Mouse (Mus musculus): ENCODE results near the gene Gm21964. TPM values are rescaled to one million over a fixed set of nuclear protein-coding genes. Genes with fewer than 3 reads are reported as not detected.

Gm21964 gene
- not detected in 2 replicates for polyA plus RNA-seq (2015; fragmentation: Nextera tagmentation; extraction: Ambion mirVana)

- no peak for ATAC-seq
- 84% methylated on average over 12 of the region's 12 CpGs for WGBS
- Histone ChIP-seq H3K4me1 (replicated peaks; ENCODE audit: control insufficient read depth, insufficient read depth, low read length) (no peaks in the 10 kb centered on the region), H3K9me3 (ENCODE audit: control insufficient read depth) (no peaks in the 10 kb centered on the region), H3K4me3 (ENCODE audit: low read depth, low read length) (no peak within 1 kb of the TSS), H3K36me3 (ENCODE audit: control insufficient read depth, insufficient read depth) (no peaks in the 10 kb centered on the region), H3K27me3 (replicated peaks; ENCODE audit: control insufficient read depth, insufficient read depth, low read length) (no peaks in the 10 kb centered on the region), H3K27ac (ENCODE audit: low read depth, low read length) (no peak within 1 kb of the TSS), H3K9ac (ENCODE audit: low read depth, low read length) (no peak within 1 kb of the TSS), H3K4me2 (replicated peaks; ENCODE audit: low read depth) (no peak within 1 kb of the TSS)
- no peak for TF ChIP-seq CTCF (IDR thresholded peaks at IDR 0.05; ENCODE audit: low read depth)
Observed at GRCm38 (mm10) chr8:110100907-110101306, at the start of gene Gm21964. TSS of gene Gm21964 (plus strand) at chr8:110101207.

- H3K9me3 ChIP-seq (ENCODE audit: control insufficient read depth) = no peaks in the 10 kb centered on the region
- no peak for TF ChIP-seq CTCF (IDR thresholded peaks at IDR 0.05; ENCODE audit: low read depth)
- ATAC-seq = no peak
- H3K4me1 ChIP-seq (replicated peaks; ENCODE audit: control insufficient read depth, insufficient read depth, low read length) = no peaks in the 10 kb centered on the region
- no peak overlapping the region for H3K4me3 ChIP-seq (ENCODE audit: low read depth, low read length)
- H3K36me3 ChIP-seq (ENCODE audit: control insufficient read depth, insufficient read depth) = no peaks in the 10 kb centered on the region
- H3K27ac ChIP-seq (ENCODE audit: low read depth, low read length) = no peak overlapping the region
- WGBS = 37% methylated on average over 6 of the region's 6 CpGs
- no peak overlapping the region for H3K4me2 ChIP-seq (replicated peaks; ENCODE audit: low read depth)
- peaks cover 5% of the 10 kb centered on the region; the same call in 1 of the 2 replicates for H3K27me3 ChIP-seq (replicated peaks; ENCODE audit: control insufficient read depth, insufficient read depth, low read length)
- no peak overlapping the region for H3K9ac ChIP-seq (ENCODE audit: low read depth, low read length)
Observed at GRCm38 (mm10) chr8:110051208-110051607, 49.8 kb upstream of the Gm21964 start.

GRCm38 (mm10) chr8:110058207-110058606 is 42.8 kb upstream of the Gm21964 start:
- H3K4me1 ChIP-seq (replicated peaks; ENCODE audit: control insufficient read depth, insufficient read depth, low read length) = no peaks in the 10 kb centered on the region
- no peak overlapping the region for H3K9ac ChIP-seq (ENCODE audit: low read depth, low read length)
- H3K27ac ChIP-seq (ENCODE audit: low read depth, low read length) = no peak overlapping the region
- ATAC-seq = no peak
- H3K4me2 ChIP-seq (replicated peaks; ENCODE audit: low read depth) = no peak overlapping the region
- TF ChIP-seq CTCF (IDR thresholded peaks at IDR 0.05; ENCODE audit: low read depth) = no peak
- 73% methylated on average over 8 of the region's 8 CpGs for WGBS
- H3K4me3 ChIP-seq (ENCODE audit: low read depth, low read length) = no peak overlapping the region
- no peaks in the 10 kb centered on the region for H3K27me3 ChIP-seq (replicated peaks; ENCODE audit: control insufficient read depth, insufficient read depth, low read length)
- H3K36me3 ChIP-seq (ENCODE audit: control insufficient read depth, insufficient read depth) = no peaks in the 10 kb centered on the region
- H3K9me3 ChIP-seq (ENCODE audit: control insufficient read depth) = 0 out of 2 replicates have a peak, but pooled peaks cover 3% of the 10 kb centered on the region

GRCm38 (mm10) chr8:110064161-110064560 is 36.8 kb upstream of the Gm21964 start:
- no peak for TF ChIP-seq CTCF (IDR thresholded peaks at IDR 0.05; ENCODE audit: low read depth)
- no peak overlapping the region for H3K4me2 ChIP-seq (replicated peaks; ENCODE audit: low read depth)
- WGBS = 41% methylated on average over 9 of the region's 9 CpGs

GRCm38 (mm10) chr8:110064606-110065365 is 36.2 kb upstream of the Gm21964 start:
- TF ChIP-seq CTCF (IDR thresholded peaks at IDR 0.05; ENCODE audit: low read depth) = no peak

More at GRCm38 (mm10) chr8:110064161-110064560, 36.8 kb upstream of the Gm21964 start:
- Histone ChIP-seq H3K36me3 (ENCODE audit: control insufficient read depth, insufficient read depth) (no peaks in the 10 kb centered on the region), H3K27ac (ENCODE audit: low read depth, low read length) (no peak overlapping the region), H3K4me1 (replicated peaks; ENCODE audit: control insufficient read depth, insufficient read depth, low read length) (no peaks in the 10 kb centered on the region), H3K9ac (ENCODE audit: low read depth, low read length) (no peak overlapping the region), H3K27me3 (replicated peaks; ENCODE audit: control insufficient read depth, insufficient read depth, low read length) (no peaks in the 10 kb centered on the region), H3K4me3 (ENCODE audit: low read depth, low read length) (no peak overlapping the region), H3K9me3 (ENCODE audit: control insufficient read depth) (0 out of 2 replicates have a peak, but pooled peaks cover 3% of the 10 kb centered on the region)
- no peak for ATAC-seq

GRCm38 (mm10) chr8:110065676-110066075 is 35.3 kb upstream of the Gm21964 start:
- WGBS = 89% methylated on average over 4 of the region's 4 CpGs
- no peak overlapping the region for H3K4me3 ChIP-seq (ENCODE audit: low read depth, low read length)

More at GRCm38 (mm10) chr8:110064606-110065365, 36.2 kb upstream of the Gm21964 start:
- H3K36me3 ChIP-seq (ENCODE audit: control insufficient read depth, insufficient read depth) = no peaks in the 10 kb centered on the region
- H3K9ac ChIP-seq (ENCODE audit: low read depth, low read length) = no peak overlapping the region
- ATAC-seq = no peak
- WGBS = 91% methylated on average over 18 of the region's 18 CpGs
- no peaks in the 10 kb centered on the region for H3K4me1 ChIP-seq (replicated peaks; ENCODE audit: control insufficient read depth, insufficient read depth, low read length)
- H3K4me3 ChIP-seq (ENCODE audit: low read depth, low read length) = no peak overlapping the region
- H3K9me3 ChIP-seq (ENCODE audit: control insufficient read depth) = 0 out of 2 replicates have a peak, but pooled peaks cover 3% of the 10 kb centered on the region
- no peaks in the 10 kb centered on the region for H3K27me3 ChIP-seq (replicated peaks; ENCODE audit: control insufficient read depth, insufficient read depth, low read length)
- no peak overlapping the region for H3K27ac ChIP-seq (ENCODE audit: low read depth, low read length)
- H3K4me2 ChIP-seq (replicated peaks; ENCODE audit: low read depth) = no peak overlapping the region

More at GRCm38 (mm10) chr8:110065676-110066075, 35.3 kb upstream of the Gm21964 start:
- Histone ChIP-seq H3K27me3 (replicated peaks; ENCODE audit: control insufficient read depth, insufficient read depth, low read length) (no peaks in the 10 kb centered on the region; the same call in 1 of the 2 replicates), H3K9me3 (ENCODE audit: control insufficient read depth) (0 out of 2 replicates have a peak, but pooled peaks cover 3% of the 10 kb centered on the region), H3K36me3 (ENCODE audit: control insufficient read depth, insufficient read depth) (no peaks in the 10 kb centered on the region), H3K4me2 (replicated peaks; ENCODE audit: low read depth) (no peak overlapping the region), H3K4me1 (replicated peaks; ENCODE audit: control insufficient read depth, insufficient read depth, low read length) (no peaks in the 10 kb centered on the region), H3K9ac (ENCODE audit: low read depth, low read length) (no peak overlapping the region), H3K27ac (ENCODE audit: low read depth, low read length) (no peak overlapping the region)
- no peak for TF ChIP-seq CTCF (IDR thresholded peaks at IDR 0.05; ENCODE audit: low read depth)
- no peak for ATAC-seq
